ENCODE assay signal across 10 mouse cellular contexts in genomic region chr12:31719586-31720275, GRCm38 (mm10). TPM values are rescaled to one million over a fixed set of nuclear protein-coding genes. Genes with fewer than 3 reads are reported as not detected.
DNase-seq lines count a peak whose midpoint lies in the region; ATAC-seq and TF ChIP-seq lines count a peak whose summit lies in the region.
"Had no signal": no experiment of that assay in that cellular context is flagged by ENCODE, and none has a peak within 500 bp of the region (broad histone marks: within the 10 kb centered on the region; RNA-seq: fewer than 3 reads in every experiment).

No protein-coding gene starts in this region.

- ATAC-seq in intestine, postnatal 0 days: no peak
- ATAC-seq in intestine, embryonic 15.5 days: no peak
- ATAC-seq in activated CD4-positive, CD25-positive, alpha-beta regulatory T cell, adult 4 months: no peak
- no peak for ATAC-seq in erythroid progenitor cell, adult 5-6 weeks (replicated peaks; ENCODE audit: low FRiP score, poor library complexity, severe bottlenecking)

- TF ChIP-seq EP300 in ES-Bruce4 (IDR thresholded peaks at IDR 0.05; ENCODE audit: insufficient read depth, low read depth, low read length): no peak

- no peak overlapping the region for H3K9ac ChIP-seq in intestine, postnatal 0 days (ENCODE audit: low read depth, low read length)
- H3K9ac ChIP-seq in intestine, embryonic 15.5 days: no peak overlapping the region
- H3K9ac ChIP-seq in ES-Bruce4 (ENCODE audit: low read depth, poor library complexity, severe bottlenecking): no peak overlapping the region
- H3K9ac ChIP-seq: heart, embryonic 15.5 days had no signal

- no peak overlapping the region for H3K4me3 ChIP-seq in intestine, postnatal 0 days (ENCODE audit: low read depth, low read length)
- H3K4me3 ChIP-seq in intestine, embryonic 15.5 days (replicated peaks): no peak overlapping the region
- H3K4me3 ChIP-seq in ES-Bruce4 (ENCODE audit: low read depth, low read length): no peak overlapping the region
- H3K4me3 ChIP-seq in lung, adult 2 months (replicated peaks; ENCODE audit: extremely low read depth, low read depth, low read length): no peak overlapping the region
- H3K4me3 ChIP-seq: heart, embryonic 15.5 days had no signal

- H3K4me1 ChIP-seq in intestine, postnatal 0 days (replicated peaks; ENCODE audit: control insufficient read depth, insufficient read depth, low read length): 0 out of 2 replicates have a peak, but pooled peaks cover 3% of the 10 kb centered on the region
- 0 out of 2 replicates have a peak, but pooled peaks cover 5% of the 10 kb centered on the region for H3K4me1 ChIP-seq in intestine, embryonic 15.5 days (replicated peaks)
- H3K4me1 ChIP-seq in ES-Bruce4 (ENCODE audit: control insufficient read depth, insufficient read depth, low read length): no peaks in the 10 kb centered on the region
- H3K4me1 ChIP-seq in lung, adult 2 months (ENCODE audit: control insufficient read depth, insufficient read depth, low read length): peaks cover 7% of the 10 kb centered on the region

- WGBS in intestine, postnatal 0 days: 87% methylated on average over 1 of the region's 1 CpGs
- 80% methylated on average over 1 of the region's 1 CpGs for WGBS in intestine, embryonic 15.5 days
- 61% methylated on average over 1 of the region's 1 CpGs for WGBS in lung, adult 2 months

- H3K4me2 ChIP-seq in intestine, postnatal 0 days (replicated peaks; ENCODE audit: low read depth): no peak overlapping the region
- H3K4me2 ChIP-seq in intestine, embryonic 15.5 days (replicated peaks): no peak overlapping the region
- H3K4me2 ChIP-seq: heart, embryonic 15.5 days had no signal

- H3K9me3 ChIP-seq in intestine, postnatal 0 days (ENCODE audit: control insufficient read depth): no peaks in the 10 kb centered on the region
- H3K9me3 ChIP-seq in intestine, embryonic 15.5 days: no peaks in the 10 kb centered on the region
- H3K9me3 ChIP-seq in ES-Bruce4 (replicated peaks; ENCODE audit: control insufficient read depth, insufficient read depth, low read length, poor library complexity, severe bottlenecking): no peaks in the 10 kb centered on the region
- H3K9me3 ChIP-seq: heart, embryonic 15.5 days had no signal

- peak; percentile 76 for TF ChIP-seq CTCF in intestine, postnatal 0 days (IDR thresholded peaks at IDR 0.05; ENCODE audit: low read depth)
- peak; percentile 48 for TF ChIP-seq CTCF in ES-Bruce4 (IDR thresholded peaks at IDR 0.05; ENCODE audit: low read depth, low read length)
- TF ChIP-seq CTCF in lung, adult 2 months (IDR thresholded peaks at IDR 0.05; ENCODE audit: insufficient read depth, low read length): peak; percentile 72

- no peak overlapping the region for H3K27ac ChIP-seq in intestine, postnatal 0 days (ENCODE audit: low read depth, low read length)
- H3K27ac ChIP-seq in intestine, embryonic 15.5 days: no peak overlapping the region
- H3K27ac ChIP-seq in ES-Bruce4 (ENCODE audit: insufficient read depth, low read length): peak overlapping the region; percentile 28; the same call in 1 of the 2 replicates

- peak; percentile 36 for DNase-seq in A20 (ENCODE audit: low read depth, low spot score)
- no peak for DNase-seq in lung, adult 2 months
- DNase-seq in right cerebral cortex, adult 2 months (ENCODE audit: low spot score in 2 of 2): no peak
- DNase-seq: adrenal gland, adult 2 months had no signal

- no peaks in the 10 kb centered on the region for H3K27me3 ChIP-seq in intestine, postnatal 0 days (replicated peaks; ENCODE audit: control insufficient read depth, insufficient read depth, low read length)
- H3K27me3 ChIP-seq in intestine, embryonic 15.5 days (replicated peaks): no peaks in the 10 kb centered on the region
- no peaks in the 10 kb centered on the region for H3K27me3 ChIP-seq in ES-Bruce4 (ENCODE audit: control insufficient read depth, insufficient read depth, low read length, poor library complexity, severe bottlenecking)
- H3K27me3 ChIP-seq: heart, embryonic 15.5 days had no signal

- TF ChIP-seq POLR2A in ES-Bruce4 (IDR thresholded peaks at IDR 0.05; ENCODE audit: insufficient read depth, low read length): no peak
- no peak for TF ChIP-seq POLR2A in lung, adult 2 months (IDR thresholded peaks at IDR 0.05; ENCODE audit: borderline replicate concordance, extremely low read depth, low read depth, low read length)

- H3K36me3 ChIP-seq in intestine, postnatal 0 days (ENCODE audit: control insufficient read depth, insufficient read depth): no peaks in the 10 kb centered on the region
- H3K36me3 ChIP-seq in intestine, embryonic 15.5 days: no peaks in the 10 kb centered on the region
- no peaks in the 10 kb centered on the region for H3K36me3 ChIP-seq in ES-Bruce4 (ENCODE audit: control insufficient read depth, insufficient read depth, low read length, poor library complexity, severe bottlenecking)
- H3K36me3 ChIP-seq: heart, embryonic 15.5 days had no signal

RNA-seq across cellular contexts. Expression of gene Gpr22, which starts 6.0 kb away (rescaled TPM):
- polyA plus RNA-seq in intestine, postnatal 0 days (2015; fragmentation: Nextera tagmentation; extraction: Ambion mirVana): 3.2 and 3.5 TPM in 2 replicates
- polyA plus RNA-seq in intestine, embryonic 15.5 days (2015; fragmentation: Nextera tagmentation; extraction: Ambion mirVana): 3.6 and 5.1 TPM in 2 replicates
- not detected in 2 replicates for polyA plus RNA-seq in ES-Bruce4 (2011; ENCODE audit: insufficient read depth, insufficient read length, low read depth, missing spikeins)
- not detected in 2 replicates for polyA plus RNA-seq in lung, adult 2 months (2012; rRNA removed)
- polyA plus RNA-seq in activated CD4-positive, CD25-positive, alpha-beta regulatory T cell, adult 4 months (2017; shearing (Covaris generic)): under 1 TPM; 0.33 to 0.40 TPM
- not detected in 2 replicates for total RNA-seq in erythroid progenitor cell, adult 5-6 weeks (2015; ENCODE audit: low replicate concordance)
- 0.13 TPM in 1 of 2 replicates, not detected in the other for total RNA-seq in erythroid progenitor cell, adult 5-6 weeks (2017; ENCODE audit: low replicate concordance)
